Mouse (Mus musculus) left cerebral cortex, postnatal 14 days (tissue): ENCODE measurements around the gene Nln. TPM values are rescaled to one million over a fixed set of nuclear protein-coding genes. Genes with fewer than 3 reads are reported as not detected.

Experiments
- DNase-seq, 2 experiments: peaks; one replicate each; pipeline ENCODE4 v3.0.0; 2021 to 2022; ENCODE audit warnings: low spot score in 2 of 2, mixed read lengths in 1 of 2
- intact Hi-C: fragments of 180-260 bp; cut with DNase I; formaldehyde crosslinking; loops from one replicate; pipeline ENCODE4 v1.15.1; 2025
- long read RNA-seq, 2 experiments: library from polyadenylated mRNA; stranded (forward); transcript quantifications; one replicate each; pipeline ENCODE4 v2.0.0; 2021
- total RNA-seq, 2 experiments: library from RNA; stranded (reverse); gene quantifications; 2 replicates each; pipeline ENCODE4 v1.2.3; 2021

The Nln gene
- total RNA-seq = 10 to 100 TPM; 31.2 to 31.6 TPM
- long read RNA-seq, experiment 1, full-length matches to known transcripts = 27 of 36 reads
- long read RNA-seq, experiment 1, partial matches to known transcripts = 5 of 36 reads
- long read RNA-seq, experiment 1, other reads (novel, unspliced or antisense) = 4 of 36 reads
- long read RNA-seq, experiment 2, full-length matches to known transcripts = 12 of 22 reads
- long read RNA-seq, experiment 2, partial matches to known transcripts = 6 of 22 reads
- long read RNA-seq, experiment 2, other reads (novel, unspliced or antisense) = 4 of 22 reads

- intact Hi-C loops = no loop called here
- DNase-seq = peak; percentile 79 to 87
Observed at GRCm38 (mm10) chr13:104109288-104109815, at the start of gene Nln, which contains the start of gene Sgtb. Gene Nln, minus strand, starts transcription at chr13:104109614. Gene Sgtb, plus strand, starts transcription at chr13:104109741.

GRCm38 (mm10) chr13:104155686-104156085 lies 46.3 kb upstream of the Nln start:
- intact Hi-C loops = no loop called here

GRCm38 (mm10) chr13:104155106-104155505 lies 45.7 kb upstream of the Nln start:
- no peak for DNase-seq
- intact Hi-C loops = no loop called here

More at GRCm38 (mm10) chr13:104155686-104156085, 46.3 kb upstream of the Nln start:
- DNase-seq = no peak

GRCm38 (mm10) chr13:104154180-104154579 lies 44.8 kb upstream of the Nln start:
- intact Hi-C loops = no loop called here

GRCm38 (mm10) chr13:104145646-104146045 lies 36.2 kb upstream of the Nln start:
- DNase-seq = no peak
- intact Hi-C loops = no loop called here

More at GRCm38 (mm10) chr13:104154180-104154579, 44.8 kb upstream of the Nln start:
- no peak for DNase-seq

GRCm38 (mm10) chr13:104144871-104145270 lies 35.5 kb upstream of the Nln start:
- DNase-seq = no peak
- intact Hi-C loops = no loop called here

GRCm38 (mm10) chr13:104139369-104140209 lies 30.2 kb upstream of the Nln start:
- DNase-seq = peak; percentile 90 to 94
- intact Hi-C loops = no loop called here

- no peak for DNase-seq
- intact Hi-C loops = no loop called here
Observed at GRCm38 (mm10) chr13:104134510-104135085, 25.2 kb upstream of the Nln start.

- DNase-seq = no peak
Observed at GRCm38 (mm10) chr13:104132561-104132960, 23.1 kb upstream of the Nln start.

GRCm38 (mm10) chr13:104123662-104124381 lies 14.4 kb upstream of the Nln start:
- intact Hi-C loops = no loop called here
- DNase-seq = no peak

More at GRCm38 (mm10) chr13:104132561-104132960, 23.1 kb upstream of the Nln start:
- intact Hi-C loops = no loop called here

GRCm38 (mm10) chr13:104122078-104122840 lies 12.8 kb upstream of the Nln start:
- intact Hi-C loops = no loop called here
- DNase-seq = no peak

GRCm38 (mm10) chr13:104114827-104115226 lies 5.4 kb upstream of the Nln start:
- peak; percentile 56 to 76 for DNase-seq
- intact Hi-C loops = loop anchor here (10.0 kb wide), 1 partner anchor 190 kb away; the partner anchor contains the start of gene Erbin

- intact Hi-C loops = loop anchor here (10.0 kb wide), 1 partner anchor 189 kb away; the partner anchor contains the start of gene Erbin
- no peak for DNase-seq
Observed at GRCm38 (mm10) chr13:104113782-104114181, 4.4 kb upstream of the Nln start.

GRCm38 (mm10) chr13:104112266-104112900 lies 3.0 kb upstream of the Nln start:
- DNase-seq = peak; percentile 45 to 82
- intact Hi-C loops = loop anchor here (10.0 kb wide), 1 partner anchor 188 kb away; the partner anchor contains the start of gene Erbin

GRCm38 (mm10) chr13:104110526-104110925 lies 1.1 kb upstream of the Nln start:
- intact Hi-C loops = loop anchor here (10.0 kb wide), 1 partner anchor 186 kb away; the partner anchor contains the start of gene Erbin
- no peak for DNase-seq

GRCm38 (mm10) chr13:104109816-104110521 lies 555 bp upstream of the Nln start:
- intact Hi-C loops = loop anchor here (10.0 kb wide), 1 partner anchor 185 kb away; the partner anchor contains the start of gene Erbin
- DNase-seq = peak; percentile 40 to 72
